Mouse (Mus musculus) olfactory bulb, adult 2 months (tissue): ENCODE results near the gene Nfatc3. TPM values are rescaled to one million over a fixed set of nuclear protein-coding genes. Genes with fewer than 3 reads are reported as not detected.

ENCODE experiments used
- H3K27ac ChIP-seq: fragments of 200-500 bp; 2 replicates; pipeline ENCODE4 v1.5.1; 2012; ENCODE audit warnings: low read depth, low read length; ENCODE audit not compliant: insufficient read depth
- H3K4me1 ChIP-seq: fragments of 200-500 bp; 2 replicates; pipeline ENCODE4 v1.6.1; 2012; ENCODE audit warnings: low read length; ENCODE audit not compliant: control insufficient read depth, insufficient read depth
- H3K4me3 ChIP-seq: fragments of 200-500 bp; 2 replicates; pipeline ENCODE4 v1.5.1; 2012; ENCODE audit warnings: mild to moderate bottlenecking, low read depth, low read length, moderate library complexity; ENCODE audit not compliant: insufficient read depth
- CTCF ChIP-seq: fragments of 200-500 bp; IDR thresholded peaks from 2 replicates; pipeline ENCODE4 v1.5.1; 2012; ENCODE audit warnings: low read depth, mild to moderate bottlenecking, low read length, moderate library complexity; ENCODE audit not compliant: insufficient read depth
- POLR2A ChIP-seq: fragments of 200-500 bp; IDR thresholded peaks from 2 replicates; pipeline ENCODE4 v1.6.1; 2012; ENCODE audit warnings: mild to moderate bottlenecking, low read depth, low read length, moderate library complexity; ENCODE audit not compliant: insufficient read depth
- WGBS: fragments of 180-500 bp; shearing (Covaris S2); methylation state at CpG from one replicate; pipeline ENCODE4 v1.1.7; 2018; 5-methylcytosine and 5-hydroxymethylcytosine counted together
- polyA plus RNA-seq: library from polyadenylated mRNA; stranded (reverse); fragments of >200 nt; gene quantifications from 2 replicates; pipeline ENCODE4 v1.2.4, GENCODE M21; 2012; ENCODE audit warnings: low replicate concordance; ENCODE audit not compliant: missing spikeins, insufficient read depth, insufficient read length

Nfatc3 gene
- polyA plus RNA-seq, 1 experiment: 111 TPM

DNA sequence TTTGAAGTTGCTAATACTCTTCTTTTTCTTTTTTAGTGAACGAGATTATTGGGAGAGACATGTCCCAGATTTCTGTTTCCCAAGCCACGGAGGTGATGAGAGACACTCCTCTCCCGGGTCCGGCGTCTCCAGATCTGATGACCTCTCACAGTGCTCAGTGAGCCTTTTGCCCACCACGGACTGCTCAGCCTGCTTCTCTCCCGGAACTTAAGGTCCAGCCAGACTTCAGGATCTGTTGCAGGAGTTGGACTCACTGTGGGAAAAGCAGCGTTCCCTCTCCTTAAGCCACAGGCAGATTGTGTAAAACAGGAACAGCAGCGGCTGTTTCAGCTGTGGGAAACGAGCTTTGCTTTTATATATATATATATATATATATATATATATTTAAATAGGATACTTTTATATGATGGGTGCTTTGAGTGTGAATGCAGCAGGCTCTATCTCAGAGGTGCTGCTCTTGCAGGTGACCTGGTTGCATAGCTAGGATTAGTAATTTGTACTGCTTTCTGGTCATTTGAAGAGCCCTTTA, 69.3 kb downstream of the Nfatc3 start:
- Histone ChIP-seq H3K4me1 (no peaks in the 10 kb centered on the region), H3K27ac (no peak overlapping the region), H3K4me3 (no peak overlapping the region)
- 90% methylated on average over 10 of the region's 10 CpGs for WGBS
- TF ChIP-seq CTCF: no peak
- TF ChIP-seq POLR2A: no peak

DNA sequence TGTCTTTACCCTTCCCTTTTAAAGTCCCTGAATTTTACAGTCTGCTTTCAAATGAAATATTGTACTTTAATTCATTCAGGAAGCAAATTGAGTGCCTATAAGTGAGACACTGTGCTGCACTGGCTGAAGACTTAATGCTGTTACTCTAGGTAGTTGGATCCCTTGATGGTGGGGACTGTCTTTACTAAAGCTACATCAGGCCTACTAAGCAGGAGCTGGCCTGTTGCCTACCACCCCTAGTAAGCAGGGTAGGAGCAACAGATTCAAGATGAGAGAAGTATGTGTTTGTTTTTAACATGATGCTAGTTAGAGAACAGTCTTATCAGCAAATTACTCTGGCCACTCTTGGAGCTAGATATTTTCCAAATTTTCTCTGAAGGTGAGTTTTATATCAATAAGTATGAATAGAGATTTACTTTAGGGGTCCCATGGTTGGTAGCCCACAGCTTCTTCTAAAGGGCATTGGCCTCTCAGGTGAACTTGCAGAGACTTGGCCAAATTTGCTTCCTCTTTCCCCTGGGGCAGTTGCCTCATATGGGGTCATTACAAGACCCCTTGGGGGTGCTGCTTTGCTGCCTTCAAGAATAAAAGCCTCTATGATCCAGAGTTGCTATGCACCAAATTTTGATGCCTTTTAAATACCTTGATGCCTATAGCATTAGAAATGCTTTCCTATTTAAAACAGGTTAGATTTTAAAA, 70.7 kb downstream of the Nfatc3 start:
- Histone ChIP-seq H3K27ac (no peak overlapping the region), H3K4me1 (no peaks in the 10 kb centered on the region)

DNA sequence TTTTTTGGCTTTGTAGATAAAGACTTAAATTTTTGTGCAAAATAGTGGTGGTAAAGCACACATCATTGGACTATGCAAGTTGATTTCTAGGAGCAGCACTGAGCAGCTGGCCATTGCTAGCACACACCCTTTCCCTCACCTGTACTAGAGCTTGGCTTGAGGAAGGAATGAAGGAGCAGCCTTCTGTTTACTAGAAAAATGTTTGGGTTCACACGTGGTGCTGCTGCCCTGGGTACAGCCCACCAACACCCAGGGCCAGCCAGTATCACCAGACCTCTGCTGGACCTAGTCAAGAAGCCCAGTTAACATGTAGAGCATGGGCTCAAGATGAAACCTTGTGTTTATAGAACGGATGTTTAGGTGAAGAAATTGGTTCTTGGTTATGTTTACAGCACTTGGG, 71.4 kb downstream of the Nfatc3 start:
- H3K4me3 ChIP-seq: no peak overlapping the region
- WGBS: 89% methylated on average over 2 of the region's 2 CpGs
- no peak overlapping the region for H3K27ac ChIP-seq
- 0 out of 2 replicates have a peak, but pooled peaks cover 5% of the 10 kb centered on the region for H3K4me1 ChIP-seq
- TF ChIP-seq CTCF (no peak), POLR2A (no peak)

More for the DNA sequence above, 70.7 kb downstream of the Nfatc3 start:
- TF ChIP-seq POLR2A (no peak), CTCF (no peak)
- H3K4me3 ChIP-seq: no peak overlapping the region

DNA sequence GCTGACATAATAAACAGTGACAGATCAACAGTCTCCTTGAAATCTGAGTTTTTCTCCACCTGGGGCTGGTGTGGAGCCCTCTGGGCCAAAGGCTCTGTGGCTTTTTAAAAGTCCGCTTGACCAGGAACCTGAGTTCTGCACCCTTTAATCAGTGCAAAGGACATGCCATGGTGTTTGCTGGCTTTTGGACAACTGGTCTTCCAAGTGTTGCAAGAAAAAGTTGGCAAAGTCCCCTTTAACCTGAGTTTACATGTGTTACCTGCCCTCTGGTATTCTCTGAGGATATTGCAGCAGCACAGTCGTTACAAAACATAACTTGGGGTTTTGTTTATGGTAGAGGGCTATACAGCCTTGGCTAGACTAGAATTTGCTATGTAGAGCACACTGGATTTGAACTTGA, 71.9 kb downstream of the Nfatc3 start:
- TF ChIP-seq CTCF (no peak), POLR2A (no peak)
- 91% methylated on average over 2 of the region's 2 CpGs for WGBS
- Histone ChIP-seq H3K4me1 (peaks cover 10% of the 10 kb centered on the region), H3K4me3 (no peak overlapping the region), H3K27ac (no peak overlapping the region)

DNA sequence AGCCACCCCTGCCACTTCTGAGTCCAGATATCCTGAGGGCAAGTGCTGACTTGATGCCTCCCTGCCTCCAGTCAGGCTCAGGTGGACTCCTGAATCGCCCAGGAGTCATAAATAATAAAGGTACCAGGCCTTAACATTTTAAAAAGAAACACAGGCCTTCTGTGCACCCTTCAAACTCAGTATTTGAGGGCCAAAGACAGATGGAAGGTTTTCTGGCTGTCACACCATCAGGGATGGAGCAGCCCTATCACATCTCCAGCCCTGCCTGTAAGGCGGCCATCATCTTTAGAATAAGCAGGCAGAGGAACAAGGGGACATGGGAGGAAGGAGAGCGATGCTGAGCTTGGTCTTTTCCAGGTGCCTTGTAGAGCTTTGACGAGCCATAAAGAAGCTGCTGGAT, 72.4 kb downstream of the Nfatc3 start:
- Histone ChIP-seq H3K27ac (no peak overlapping the region), H3K4me3 (no peak overlapping the region), H3K4me1 (peaks cover 15% of the 10 kb centered on the region)
- TF ChIP-seq CTCF (no peak), POLR2A (no peak)
- WGBS: 95% methylated on average over 4 of the region's 4 CpGs

DNA sequence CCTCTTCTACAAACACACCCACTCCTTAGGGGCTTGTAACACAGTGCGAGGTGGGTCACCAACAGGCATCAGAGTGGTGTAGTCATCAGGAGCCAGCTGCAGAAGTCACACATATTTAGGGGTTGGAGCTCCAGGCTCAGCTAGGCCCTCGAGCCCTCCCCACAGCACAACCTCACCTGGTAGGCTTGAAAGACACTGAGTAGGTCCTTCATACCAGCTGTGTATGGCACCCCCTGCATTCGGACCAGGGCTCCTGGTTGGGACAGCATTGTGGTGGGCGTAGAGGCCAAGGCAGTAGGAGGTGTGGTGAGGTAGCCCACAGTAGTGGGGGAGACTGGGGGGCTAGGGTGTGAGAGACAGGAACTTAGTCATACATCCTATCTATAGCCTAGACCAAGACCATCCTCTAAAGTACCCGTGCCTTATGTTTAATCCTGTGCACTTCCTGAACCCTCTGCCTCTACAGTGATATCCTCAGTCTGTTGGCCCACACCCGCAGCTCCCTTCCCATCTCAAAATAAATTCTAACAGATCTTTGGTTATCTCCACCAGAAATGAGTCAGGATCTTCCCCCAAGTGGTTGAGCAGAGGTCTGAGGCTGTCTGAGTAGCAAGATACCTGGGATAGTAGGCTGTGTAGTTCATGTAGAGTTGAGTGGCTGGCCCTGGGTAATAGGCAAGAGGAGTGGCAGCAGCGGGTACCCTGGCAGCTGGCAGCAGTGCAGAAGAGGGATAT, 73.0 kb downstream of the Nfatc3 start:
- H3K4me3 ChIP-seq: no peak overlapping the region
- WGBS: 90% methylated on average over 7 of the region's 7 CpGs
- no peak for TF ChIP-seq POLR2A
- TF ChIP-seq CTCF: no peak
- peaks cover 21% of the 10 kb centered on the region for H3K4me1 ChIP-seq
- no peak overlapping the region for H3K27ac ChIP-seq

DNA sequence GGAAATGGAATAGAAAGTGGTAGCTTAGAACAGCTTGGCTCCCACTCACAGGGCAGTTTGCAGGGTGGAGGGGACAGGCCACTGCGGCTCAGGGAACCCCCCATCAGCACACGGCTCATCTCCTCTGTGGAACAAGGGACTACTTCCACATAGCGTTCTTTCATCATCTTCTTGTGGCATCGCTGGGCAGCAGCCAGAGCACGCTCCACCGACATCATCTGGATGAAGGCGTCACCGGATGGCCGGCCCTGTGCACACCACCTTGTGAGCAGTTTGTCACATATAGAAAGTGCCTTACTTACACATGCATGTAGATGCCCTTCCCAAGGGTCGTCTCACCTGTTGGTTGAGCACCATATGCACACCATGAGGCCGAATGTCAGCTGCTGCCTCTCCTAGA, 73.7 kb downstream of the Nfatc3 start:
- peaks cover 28% of the 10 kb centered on the region for H3K4me1 ChIP-seq
- TF ChIP-seq CTCF: no peak
- TF ChIP-seq POLR2A: no peak
- WGBS: 93% methylated on average over 11 of the region's 11 CpGs
- H3K27ac ChIP-seq: no peak overlapping the region
- no peak overlapping the region for H3K4me3 ChIP-seq

DNA sequence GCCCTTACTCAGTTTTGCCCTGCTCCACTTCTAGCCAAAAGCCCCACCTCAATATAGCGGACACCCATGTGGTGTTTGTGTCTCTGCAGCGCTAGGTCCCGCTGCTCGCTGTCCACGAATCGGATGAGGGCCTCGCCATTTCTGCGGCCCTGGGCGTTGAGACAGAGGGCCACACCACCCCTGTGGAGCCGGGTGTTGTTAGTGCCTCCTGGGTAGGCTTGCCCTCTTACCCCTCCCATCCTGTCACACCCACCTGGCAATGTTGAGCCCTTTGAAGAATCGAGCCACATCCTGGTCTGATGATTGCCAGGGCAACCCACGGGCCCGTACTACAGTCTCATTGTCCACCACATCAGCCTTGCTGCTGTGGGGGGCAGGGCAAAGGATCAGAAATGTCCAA, 74.9 kb downstream of the Nfatc3 start:
- WGBS: 77% methylated on average over 13 of the region's 13 CpGs
- Histone ChIP-seq H3K4me1 (peaks cover 36% of the 10 kb centered on the region), H3K27ac (no peak overlapping the region), H3K4me3 (no peak overlapping the region)
- TF ChIP-seq POLR2A: no peak
- no peak for TF ChIP-seq CTCF

DNA sequence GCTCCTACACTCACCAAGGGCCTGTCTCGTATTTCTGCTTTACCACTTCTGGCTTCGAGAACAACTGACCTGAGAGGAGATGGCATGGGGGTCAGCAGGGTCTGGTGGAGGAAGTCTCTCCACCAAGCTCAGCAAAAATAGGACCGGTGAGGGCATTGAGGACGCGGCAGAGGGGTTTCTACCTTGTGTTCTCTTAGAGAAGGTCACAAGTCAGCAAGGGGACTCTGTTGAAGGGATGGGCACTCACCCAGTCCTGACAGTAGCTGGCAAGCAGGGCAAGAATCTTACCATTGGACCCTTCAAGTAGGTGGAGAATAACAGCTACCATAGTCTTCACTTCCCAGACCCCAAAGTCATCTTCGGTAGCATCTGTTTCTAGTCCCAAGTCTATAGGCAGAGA, 75.3 kb downstream of the Nfatc3 start:
- H3K27ac ChIP-seq: no peak overlapping the region
- no peak overlapping the region for H3K4me3 ChIP-seq
- no peak for TF ChIP-seq CTCF
- H3K4me1 ChIP-seq: peaks cover 36% of the 10 kb centered on the region
- 87% methylated on average over 6 of the region's 6 CpGs for WGBS
